Mouse (Mus musculus): Measurements from ENCODE around the gene Fev.

Gene Fev

DNA sequence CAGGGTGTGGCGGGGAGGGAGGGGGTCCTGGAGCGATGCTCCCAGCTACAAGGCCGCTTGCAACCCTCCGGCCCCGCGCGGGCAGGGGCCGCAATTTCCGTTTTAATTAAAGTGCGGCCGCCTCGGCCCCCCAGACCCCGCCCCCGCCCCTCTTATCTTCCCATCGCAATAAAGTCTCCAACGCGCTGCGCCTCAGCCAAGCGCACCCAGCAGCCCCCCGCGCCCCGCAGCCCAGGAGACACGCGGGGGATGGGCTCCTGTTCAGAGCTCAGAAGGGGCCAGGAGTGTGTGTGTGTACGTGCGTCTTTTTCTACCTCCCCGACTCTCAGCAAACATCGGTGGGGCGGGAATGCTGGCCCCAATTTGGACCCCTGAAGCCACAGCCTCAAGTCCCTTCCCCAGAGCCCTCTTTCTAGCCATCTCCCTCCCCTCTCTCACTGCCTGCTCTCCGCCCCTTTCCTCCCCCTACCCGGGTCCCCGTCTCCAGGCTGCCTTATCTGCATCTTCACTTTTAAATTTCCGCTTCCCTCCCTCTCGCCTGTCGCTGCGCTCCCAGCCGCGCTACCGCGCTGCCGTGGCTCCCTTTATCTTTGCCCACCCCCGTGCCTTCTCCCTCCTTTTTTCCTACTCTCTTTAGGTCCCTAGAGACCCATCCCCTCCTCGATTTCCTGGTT lies at the start of gene Fev:
TSS of gene Fev (minus strand) at position 51 of the 674 bp plus-strand sequence.
- DNase-seq (ENCODE audit: low read depth, low spot score), result no peak

DNA sequence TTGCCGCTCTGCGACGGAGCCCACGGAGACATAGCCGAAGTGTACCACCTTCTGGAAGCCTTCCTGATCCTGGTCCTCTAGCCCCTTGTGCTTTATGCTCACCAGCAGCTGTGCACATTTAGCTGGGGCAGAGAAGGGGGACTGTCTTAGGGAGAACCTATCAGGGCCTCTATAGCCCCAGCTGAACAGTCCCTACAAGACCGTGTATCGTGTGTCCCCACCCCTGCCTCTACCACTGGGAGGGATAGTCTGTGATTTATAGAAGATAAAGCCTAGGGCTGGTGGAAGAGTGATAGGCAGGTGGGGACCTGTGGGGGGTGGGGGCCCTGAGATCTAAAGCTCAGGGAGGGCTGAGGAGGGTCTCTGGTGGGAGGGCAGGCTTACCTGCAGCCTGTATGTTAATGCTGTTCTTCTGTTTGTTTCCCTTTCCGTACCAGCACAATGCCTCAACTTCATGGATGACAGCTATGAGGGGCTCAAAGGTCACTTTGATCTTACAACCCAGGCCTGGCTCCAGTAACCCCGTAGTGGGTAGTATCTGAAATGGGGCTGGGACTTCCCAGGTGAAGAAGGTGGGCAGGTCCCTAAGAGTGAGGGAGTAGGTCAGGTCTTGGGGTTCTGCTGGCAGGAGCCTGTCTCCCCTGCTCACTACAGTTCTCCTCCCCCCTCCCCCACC lies 42.5 kb upstream of the Fev start:
- DNase-seq (ENCODE audit: low read depth, low spot score), result no peak

DNA sequence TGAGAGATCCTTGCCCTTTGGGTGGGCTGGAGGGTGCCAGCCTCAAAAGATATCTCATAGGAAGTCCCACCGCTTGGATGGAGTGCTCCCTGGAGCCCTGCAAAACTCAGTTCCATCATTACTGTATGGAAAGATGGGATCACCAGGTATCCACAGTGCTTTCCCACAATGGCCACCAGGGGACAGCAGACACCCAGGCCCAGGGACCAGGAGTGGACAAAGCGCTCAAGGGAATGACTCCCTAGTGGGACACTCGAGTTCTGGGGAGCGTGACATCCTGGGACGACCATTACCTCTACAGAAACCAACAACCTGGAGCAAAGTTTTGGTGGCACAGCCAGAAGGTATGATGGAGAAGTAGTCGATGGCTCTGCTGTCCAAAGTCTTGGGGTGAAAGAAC lies 41.5 kb upstream of the Fev start:
- no peak for DNase-seq (ENCODE audit: low read depth, low spot score)

GRCm38 (mm10) chr1:74924464-74924863 lies 39.2 kb upstream of the Fev start:
- DNase-seq (ENCODE audit: low read depth, low spot score), result no peak

DNA sequence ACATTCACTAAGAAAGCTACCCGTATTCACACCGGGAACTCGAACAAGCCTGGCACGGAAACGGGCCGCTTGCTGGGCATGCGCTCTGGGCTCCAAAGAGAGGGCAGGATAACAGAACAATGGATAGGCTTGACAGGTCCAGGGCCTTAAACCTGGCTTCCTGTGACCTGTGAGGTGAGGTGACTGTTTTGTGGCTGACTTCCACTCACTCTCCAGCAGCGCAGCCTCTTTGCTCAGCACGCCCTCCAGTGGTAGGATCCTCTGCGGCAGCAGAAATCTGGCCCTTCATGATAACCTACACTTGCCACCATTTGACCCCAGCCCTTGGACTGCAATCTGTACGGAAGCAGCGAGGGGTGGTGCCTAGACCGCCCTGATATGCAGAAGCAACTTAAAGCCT lies 30.5 kb upstream of the Fev start:
- no peak for DNase-seq (ENCODE audit: low read depth, low spot score)

GRCm38 (mm10) chr1:74902191-74902590 lies 17.0 kb upstream of the Fev start:
- no peak for DNase-seq (ENCODE audit: low read depth, low spot score)

DNA sequence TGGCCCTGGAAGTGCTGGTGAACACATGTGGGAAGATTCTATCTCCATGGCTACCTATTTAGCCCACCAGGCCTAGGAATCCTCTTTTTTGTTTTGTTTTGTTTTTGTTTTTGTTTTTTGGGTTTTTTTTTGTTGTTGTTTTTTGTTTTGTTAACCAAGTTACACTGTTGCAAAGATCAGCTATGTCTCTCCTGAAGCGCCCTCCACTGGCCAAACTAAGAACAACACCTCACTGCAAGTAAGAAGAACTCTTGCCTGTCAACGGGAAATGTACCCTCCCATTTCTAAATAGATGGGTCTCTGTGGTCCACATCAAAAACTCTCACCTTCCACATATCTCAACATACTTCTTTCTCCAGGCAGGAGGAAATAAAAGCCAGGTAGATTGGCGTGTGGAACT lies 16.5 kb upstream of the Fev start:
- DNase-seq (ENCODE audit: low read depth, low spot score), result peak; percentile 30

GRCm38 (mm10) chr1:74900341-74901285 lies 15.4 kb upstream of the Fev start:
- DNase-seq (ENCODE audit: low read depth, low spot score), result no peak

- no peak for DNase-seq (ENCODE audit: low read depth, low spot score)
Measured at GRCm38 (mm10) chr1:74898656-74899431, 13.6 kb upstream of the Fev start.

GRCm38 (mm10) chr1:74897976-74898375 lies 12.8 kb upstream of the Fev start:
- no peak for DNase-seq (ENCODE audit: low read depth, low spot score)

GRCm38 (mm10) chr1:74894966-74895365 lies 9.7 kb upstream of the Fev start:
- DNase-seq (ENCODE audit: low read depth, low spot score), result peak; percentile 47

- DNase-seq (ENCODE audit: low read depth, low spot score), result no peak
Measured at GRCm38 (mm10) chr1:74893134-74893855, 8.1 kb upstream of the Fev start, which contains the start of gene Cryba2. TSS of gene Cryba2 (minus strand) at chr1:74893143.

DNA sequence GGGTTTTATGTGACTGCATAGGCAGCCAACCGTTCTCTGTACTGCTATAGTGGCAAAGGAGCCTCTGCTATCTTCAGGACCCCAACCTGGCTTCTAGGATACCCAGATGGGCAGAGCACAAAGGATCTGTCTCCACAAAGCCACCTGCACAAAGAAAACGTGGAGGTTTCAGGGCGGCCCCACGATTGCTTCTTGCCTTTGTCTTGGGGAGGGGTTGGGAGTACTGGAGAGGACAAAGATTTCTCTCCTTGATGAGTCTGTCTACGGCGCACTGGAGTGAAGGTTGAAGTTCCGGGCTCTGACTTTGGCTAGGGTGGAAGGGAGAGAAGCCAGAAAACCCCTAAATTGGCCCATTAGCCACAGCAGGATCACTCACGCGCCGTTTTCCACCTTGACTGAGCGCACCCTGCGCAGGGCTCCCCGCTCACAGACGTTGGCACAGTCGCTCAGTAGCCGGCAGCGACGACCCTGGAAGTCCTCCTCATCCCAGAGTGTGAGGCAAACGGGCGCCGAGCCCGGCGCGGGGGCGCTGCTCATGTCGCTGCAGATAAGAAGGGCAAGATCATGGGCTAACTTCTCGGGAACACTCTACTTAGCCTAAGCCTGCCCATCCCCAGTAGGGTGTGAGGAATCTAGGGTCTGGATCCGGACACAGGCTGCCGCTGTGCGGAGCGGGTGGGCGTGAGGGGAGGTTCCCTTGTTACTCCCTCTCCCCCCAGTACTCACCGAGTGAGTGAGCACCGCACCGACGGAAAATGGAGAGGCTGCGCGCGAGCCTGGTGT lies 7.3 kb upstream of the Fev start:
- no peak for DNase-seq (ENCODE audit: low read depth, low spot score)

- no peak for DNase-seq (ENCODE audit: low read depth, low spot score)
Measured at GRCm38 (mm10) chr1:74891513-74891912, 6.3 kb upstream of the Fev start.

DNA sequence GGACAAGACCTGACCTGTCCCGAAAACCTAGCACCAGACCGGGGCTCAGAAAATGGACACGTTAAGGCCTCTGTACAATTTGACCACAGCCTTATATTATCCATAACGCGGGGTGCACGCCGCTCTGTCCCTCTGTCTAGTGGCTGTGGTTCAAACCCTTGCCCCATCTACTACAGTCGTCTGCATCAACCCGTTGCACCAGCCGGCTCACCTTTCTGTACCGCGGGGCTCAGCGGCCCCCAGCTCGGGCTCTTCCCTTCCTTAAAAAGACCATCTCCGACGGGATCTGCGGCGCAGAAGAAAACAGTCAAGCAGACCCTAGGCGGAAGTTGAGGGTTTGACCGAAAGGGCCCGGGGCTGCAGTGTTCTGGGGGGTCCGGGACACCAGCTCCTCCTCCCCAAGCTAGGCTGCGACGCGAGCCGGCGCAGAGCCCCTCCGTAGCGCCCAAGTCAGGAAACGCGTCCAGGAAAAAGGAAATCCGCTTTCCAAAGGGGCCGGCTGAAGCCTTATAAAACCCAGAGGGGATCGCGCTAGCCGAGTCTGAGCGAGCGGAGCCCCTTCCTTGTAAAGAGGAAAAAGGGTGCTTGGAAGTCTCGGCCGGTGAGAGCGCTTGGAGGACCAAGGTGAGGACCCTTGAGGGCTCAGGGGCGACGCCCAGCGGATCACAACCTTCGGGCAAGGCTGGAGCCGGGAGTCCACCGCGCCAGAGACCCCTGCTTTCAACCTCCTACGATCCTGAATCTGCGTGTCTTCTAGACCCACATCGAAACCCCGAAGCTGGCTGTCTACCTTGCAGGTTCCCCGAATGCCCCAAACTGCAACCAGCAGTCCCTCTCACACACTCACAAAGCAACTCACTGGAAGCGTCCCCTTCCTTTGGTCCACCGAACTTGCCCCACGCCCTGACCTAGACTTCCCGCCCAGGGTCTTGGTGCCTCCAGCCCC lies 750 bp downstream of the Fev start:
- no peak for DNase-seq (ENCODE audit: low read depth, low spot score)

DNA sequence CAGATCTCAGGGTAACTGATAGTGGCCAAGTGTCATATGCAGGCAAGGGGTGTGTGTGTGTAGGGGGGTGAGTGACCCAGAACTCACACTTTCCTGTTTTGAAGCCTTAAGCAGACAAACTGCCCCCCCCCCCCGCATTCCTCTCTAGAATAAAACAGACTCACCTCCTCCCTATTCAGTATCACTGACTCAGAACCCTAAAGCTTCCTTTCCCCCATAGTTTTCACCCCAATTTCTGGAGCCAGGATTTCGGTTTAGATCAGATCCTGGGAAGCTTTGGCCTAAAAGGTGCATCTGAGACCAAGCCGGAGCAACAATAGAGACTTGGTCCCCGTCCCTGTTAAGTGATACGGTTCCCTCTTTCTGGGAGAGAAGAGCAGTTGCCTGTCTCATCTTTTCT lies 1.8 kb downstream of the Fev start:
- DNase-seq (ENCODE audit: low read depth, low spot score), result no peak

- DNase-seq (ENCODE audit: low read depth, low spot score), result no peak
Measured at GRCm38 (mm10) chr1:74882828-74883227, 2.4 kb downstream of the Fev start.

DNA sequence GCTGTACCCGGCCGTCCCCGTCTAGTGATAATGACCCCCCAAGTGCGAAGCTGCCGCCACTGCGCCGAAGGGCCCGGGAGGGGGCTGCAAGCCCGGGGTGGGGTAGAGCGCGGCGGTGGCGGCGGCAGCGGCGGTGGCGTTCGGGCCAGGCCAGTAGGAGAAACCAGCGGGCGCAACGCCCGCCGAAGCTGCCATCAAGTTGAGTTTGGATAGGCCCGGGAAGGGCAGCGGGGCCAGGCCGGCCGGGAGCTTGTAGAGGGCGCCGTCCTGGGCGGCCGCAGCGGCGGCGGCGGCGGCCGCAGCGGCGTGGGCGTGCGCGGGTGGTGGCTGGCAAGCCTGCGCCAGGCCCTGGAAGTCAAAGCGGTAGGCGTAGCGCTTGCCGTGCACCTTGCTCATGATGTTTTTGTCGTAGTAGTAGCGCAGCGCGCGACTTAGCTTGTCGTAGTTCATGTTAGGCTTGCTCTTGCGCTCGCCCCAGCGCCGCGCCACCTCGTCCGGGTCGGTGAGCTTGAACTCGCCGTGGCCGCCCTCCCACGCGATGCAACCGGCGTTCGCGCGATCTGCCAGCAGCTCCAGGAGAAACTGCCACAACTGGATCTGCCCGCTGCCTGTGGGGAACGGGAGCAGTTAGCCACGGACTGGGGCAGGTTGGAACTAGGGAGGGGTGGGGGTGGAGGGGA lies 3.0 kb downstream of the Fev start:
- no peak for DNase-seq (ENCODE audit: low read depth, low spot score)
